Mouse (Mus musculus) midbrain, embryonic 12.5 days (tissue): ENCODE measurements around the gene Prr7. TPM values are rescaled to one million over a fixed set of nuclear protein-coding genes. Genes with fewer than 3 reads are reported as not detected.
A peak's percentile ranks its signal among the peaks of the same experiment; 100 is the strongest.

Experiments used
- ATAC-seq: fragments of 200-750 bp; cut with Nextera tagmentation; 2 replicates; pipeline ENCODE4 v1.8.0; 2017; ENCODE audit warnings: low read depth, moderate TSS enrichment, moderate library complexity; ENCODE audit not compliant: low FRiP score
- H3K27ac ChIP-seq: fragments of 300-500 bp; sonication (generic); replicated peaks from 2 replicates; pipeline ENCODE4 v1.5.1; 2016; ENCODE audit warnings: mild to moderate bottlenecking
- H3K27me3 ChIP-seq: fragments of 300-500 bp; sonication (generic); 2 replicates; pipeline ENCODE4 v1.6.1; 2016; ENCODE audit warnings: mild to moderate bottlenecking
- H3K36me3 ChIP-seq: fragments of 300-500 bp; sonication (generic); 2 replicates; pipeline ENCODE4 v1.6.1; 2016
- H3K4me1 ChIP-seq: fragments of 300-500 bp; sonication (generic); 2 replicates; pipeline ENCODE4 v1.6.1; 2016
- H3K4me2 ChIP-seq: fragments of 300-500 bp; sonication (generic); replicated peaks from 2 replicates; pipeline ENCODE4 v1.6.1; 2016; ENCODE audit warnings: mild to moderate bottlenecking, moderate library complexity
- H3K4me3 ChIP-seq: fragments of 300-500 bp; sonication (generic); 2 replicates; pipeline ENCODE4 v1.5.1; 2016; ENCODE audit warnings: mild to moderate bottlenecking
- H3K9ac ChIP-seq: fragments of 300-500 bp; sonication (generic); replicated peaks from 2 replicates; pipeline ENCODE4 v1.6.1; 2016; ENCODE audit warnings: mild to moderate bottlenecking, moderate library complexity
- H3K9me3 ChIP-seq: fragments of 300-500 bp; sonication (generic); 2 replicates; pipeline ENCODE4 v1.6.1; 2016; ENCODE audit warnings: mild to moderate bottlenecking
- WGBS: fragments of 180-500 bp; shearing (Covaris S2); methylation state at CpG from one replicate; pipeline ENCODE4 v1.1.7; 2016; 5-methylcytosine and 5-hydroxymethylcytosine counted together
- polyA plus RNA-seq: library from polyadenylated mRNA; unstranded; fragments of >200 nt; fragmentation: Nextera tagmentation; extraction: Ambion mirVana; gene quantifications from 2 replicates; pipeline ENCODE4 v1.2.1, GENCODE M21; 2016

The Prr7 gene
- 2.0 and 2.3 TPM in 2 replicates for polyA plus RNA-seq

- ATAC-seq: peak; percentile 82
- Histone ChIP-seq H3K4me3 (peak within 1 kb of the TSS; percentile 68), H3K9me3 (no peaks in the 10 kb centered on the region), H3K4me1 (peaks cover 49% of the 10 kb centered on the region), H3K4me2 (peak within 1 kb of the TSS; percentile 78), H3K9ac (peak within 1 kb of the TSS; percentile 91), H3K36me3 (peaks cover 30% of the 10 kb centered on the region), H3K27ac (peak within 1 kb of the TSS; percentile 99), H3K27me3 (peaks cover 10% of the 10 kb centered on the region; the same call in 1 of the 2 replicates)
- WGBS: under 1% methylated on average over 78 of the region's 84 CpGs
These were observed at the start of gene Prr7 for GRCm38 (mm10) chr13:55464027-55464884. TSS of gene Prr7 (plus strand) at chr13:55464267.

GRCm38 (mm10) chr13:55414743-55415380 lies 49.2 kb upstream of the Prr7 start, which contains the start of gene Pfn3:
TSS of gene Pfn3 (minus strand) at chr13:55415232.
- Histone ChIP-seq H3K4me2 (peak within 1 kb of the TSS; percentile 60), H3K9me3 (no peaks in the 10 kb centered on the region), H3K9ac (peak within 1 kb of the TSS; percentile 44), H3K27me3 (peaks cover 59% of the 10 kb centered on the region), H3K4me1 (peaks cover 17% of the 10 kb centered on the region), H3K36me3 (no peaks in the 10 kb centered on the region), H3K27ac (no peak within 1 kb of the TSS), H3K4me3 (peak within 1 kb of the TSS; percentile 30)
- peak; percentile 27; the same call in 1 of the 2 replicates for ATAC-seq
- 13% methylated on average over 41 of the region's 41 CpGs for WGBS

- H3K9me3 ChIP-seq: no peaks in the 10 kb centered on the region
- ATAC-seq: 0 out of 2 replicates have a peak, but pooled peaks have one; percentile 32
- H3K27ac ChIP-seq: no peak overlapping the region
- WGBS: 14% methylated on average over 12 of the region's 12 CpGs
- H3K9ac ChIP-seq: no peak overlapping the region
- H3K4me3 ChIP-seq: no peak overlapping the region
- H3K36me3 ChIP-seq: no peaks in the 10 kb centered on the region
- H3K27me3 ChIP-seq: peaks cover 86% of the 10 kb centered on the region
- peaks cover 30% of the 10 kb centered on the region for H3K4me1 ChIP-seq
- no peak overlapping the region; the same call in 1 of the 2 replicates for H3K4me2 ChIP-seq
These were observed 46.1 kb upstream of the Prr7 start for GRCm38 (mm10) chr13:55418004-55418403.

- 88% methylated on average over 5 of the region's 5 CpGs for WGBS
- H3K27me3 ChIP-seq: peaks cover 75% of the 10 kb centered on the region
- no peak for ATAC-seq
These were observed 44.9 kb upstream of the Prr7 start for GRCm38 (mm10) chr13:55419142-55419541.

GRCm38 (mm10) chr13:55420018-55420932 lies 43.8 kb upstream of the Prr7 start:
- Histone ChIP-seq H3K4me1 (peaks cover 23% of the 10 kb centered on the region), H3K4me3 (no peak overlapping the region), H3K36me3 (no peaks in the 10 kb centered on the region), H3K9ac (peak overlapping the region; percentile 8; the same call in 1 of the 2 replicates), H3K9me3 (no peaks in the 10 kb centered on the region), H3K27me3 (peaks cover 63% of the 10 kb centered on the region), H3K4me2 (peak overlapping the region; percentile 35), H3K27ac (no peak overlapping the region)
- WGBS: 33% methylated on average over 51 of the region's 51 CpGs
- no peak for ATAC-seq

More at GRCm38 (mm10) chr13:55419142-55419541, 44.9 kb upstream of the Prr7 start:
- no peaks in the 10 kb centered on the region for H3K36me3 ChIP-seq
- H3K9ac ChIP-seq: no peak overlapping the region
- H3K27ac ChIP-seq: no peak overlapping the region
- H3K4me2 ChIP-seq: no peak overlapping the region
- H3K9me3 ChIP-seq: no peaks in the 10 kb centered on the region
- H3K4me3 ChIP-seq: no peak overlapping the region
- peaks cover 30% of the 10 kb centered on the region for H3K4me1 ChIP-seq

- 15% methylated on average over 35 of the region's 35 CpGs for WGBS
- Histone ChIP-seq H3K4me1 (peaks cover 23% of the 10 kb centered on the region), H3K27me3 (peaks cover 60% of the 10 kb centered on the region), H3K4me2 (peak overlapping the region; percentile 35), H3K4me3 (peak overlapping the region; percentile 13; the same call in 1 of the 2 replicates), H3K27ac (no peak overlapping the region), H3K9ac (peak overlapping the region; percentile 8; the same call in 1 of the 2 replicates), H3K9me3 (no peaks in the 10 kb centered on the region), H3K36me3 (no peaks in the 10 kb centered on the region)
- ATAC-seq: peak; percentile 79
These were observed 42.9 kb upstream of the Prr7 start for GRCm38 (mm10) chr13:55420933-55421800.

- Histone ChIP-seq H3K27me3 (peaks cover 13% of the 10 kb centered on the region), H3K9me3 (no peaks in the 10 kb centered on the region), H3K9ac (no peak within 1 kb of the TSS), H3K27ac (no peak within 1 kb of the TSS), H3K36me3 (no peaks in the 10 kb centered on the region), H3K4me1 (peaks cover 1% of the 10 kb centered on the region; the same call in 1 of the 2 replicates), H3K4me3 (no peak within 1 kb of the TSS), H3K4me2 (no peak within 1 kb of the TSS)
- ATAC-seq: no peak
- WGBS: 88% methylated on average over 10 of the region's 10 CpGs
These were observed 37.5 kb upstream of the Prr7 start, which contains the start of gene F12 for GRCm38 (mm10) chr13:55426613-55427012. TSS of gene F12 (minus strand) at chr13:55426793.

GRCm38 (mm10) chr13:55429226-55429888 lies 34.7 kb upstream of the Prr7 start:
- ATAC-seq: no peak
- 75% methylated on average over 12 of the region's 12 CpGs for WGBS

GRCm38 (mm10) chr13:55430566-55430965 lies 33.5 kb upstream of the Prr7 start:
- 79% methylated on average over 2 of the region's 2 CpGs for WGBS
- Histone ChIP-seq H3K9me3 (no peaks in the 10 kb centered on the region), H3K27me3 (no peaks in the 10 kb centered on the region), H3K4me1 (no peaks in the 10 kb centered on the region), H3K27ac (no peak overlapping the region), H3K4me3 (no peak overlapping the region), H3K9ac (no peak overlapping the region), H3K4me2 (no peak overlapping the region), H3K36me3 (no peaks in the 10 kb centered on the region)
- ATAC-seq: no peak

More at GRCm38 (mm10) chr13:55429226-55429888, 34.7 kb upstream of the Prr7 start:
- Histone ChIP-seq H3K9ac (no peak overlapping the region), H3K4me3 (no peak overlapping the region), H3K36me3 (no peaks in the 10 kb centered on the region), H3K27ac (no peak overlapping the region), H3K4me1 (no peaks in the 10 kb centered on the region), H3K4me2 (no peak overlapping the region), H3K9me3 (no peaks in the 10 kb centered on the region), H3K27me3 (no peaks in the 10 kb centered on the region)
